Mouse (Mus musculus) left cerebral cortex, postnatal 10 days (tissue): Measurements from ENCODE around the gene Itga2b. TPM values are rescaled to one million over a fixed set of nuclear protein-coding genes. Genes with fewer than 3 reads are reported as not detected.

ENCODE experiments used
- DNase-seq, 2 experiments: peaks; one replicate each; pipeline ENCODE4 v3.0.0; 2021 to 2022; ENCODE audit warnings: low spot score in 2 of 2, mixed read lengths in 1 of 2; ENCODE audit errors: extremely low spot score in 1 of 2
- intact Hi-C: fragments of 180-260 bp; cut with DNase I; formaldehyde crosslinking; loops from one replicate; pipeline ENCODE4 v1.15.1; 2025
- total RNA-seq, 2 experiments: library from RNA; stranded (reverse); gene quantifications; 2 replicates each; pipeline ENCODE4 v1.2.3; 2021

Itga2b gene
- total RNA-seq: 1 to 10 TPM; 3.2 to 3.3 TPM

GRCm38 (mm10) chr11:102469648-102470357 lies at the start of gene Itga2b:
Gene Itga2b (minus strand): TSS chr11:102470122.
- intact Hi-C loops: no loop called here
- DNase-seq: no peak

- intact Hi-C loops: no loop called here
- DNase-seq: no peak
These were observed 45.0 kb upstream of the Itga2b start for GRCm38 (mm10) chr11:102514793-102515424.

- DNase-seq: peak in 1 of 2 experiments; percentile 43
These were observed 40.3 kb upstream of the Itga2b start for GRCm38 (mm10) chr11:102510226-102510625.

GRCm38 (mm10) chr11:102496732-102497131 lies 26.8 kb upstream of the Itga2b start:
- no peak for DNase-seq
- intact Hi-C loops: no loop called here

More at GRCm38 (mm10) chr11:102510226-102510625, 40.3 kb upstream of the Itga2b start:
- intact Hi-C loops: no loop called here

- DNase-seq: no peak
- intact Hi-C loops: no loop called here
These were observed 26.3 kb upstream of the Itga2b start for GRCm38 (mm10) chr11:102496206-102496605.

GRCm38 (mm10) chr11:102495742-102496141 lies 25.8 kb upstream of the Itga2b start:
- no peak for DNase-seq

GRCm38 (mm10) chr11:102495114-102495513 lies 25.2 kb upstream of the Itga2b start:
- intact Hi-C loops: no loop called here
- DNase-seq: no peak

More at GRCm38 (mm10) chr11:102495742-102496141, 25.8 kb upstream of the Itga2b start:
- intact Hi-C loops: no loop called here

- intact Hi-C loops: no loop called here
- no peak for DNase-seq
These were observed 24.2 kb upstream of the Itga2b start for GRCm38 (mm10) chr11:102494063-102494650.

GRCm38 (mm10) chr11:102493241-102493640 lies 23.3 kb upstream of the Itga2b start:
- no peak for DNase-seq
- intact Hi-C loops: no loop called here

- no peak for DNase-seq
- intact Hi-C loops: loop anchor here (5.0 kb wide), 1 partner anchor 164 kb away; no protein-coding TSS in a partner anchor
These were observed 18.0 kb upstream of the Itga2b start for GRCm38 (mm10) chr11:102487901-102488300.

- peak; percentile 29 to 52 for DNase-seq
These were observed 16.9 kb upstream of the Itga2b start for GRCm38 (mm10) chr11:102486733-102487386.

GRCm38 (mm10) chr11:102481779-102482178 lies 11.9 kb upstream of the Itga2b start:
- intact Hi-C loops: no loop called here
- DNase-seq: no peak

More at GRCm38 (mm10) chr11:102486733-102487386, 16.9 kb upstream of the Itga2b start:
- intact Hi-C loops: loop anchor here (5.0 kb wide), 1 partner anchor 165 kb away; no protein-coding TSS in a partner anchor

- DNase-seq: no peak
- intact Hi-C loops: no loop called here
These were observed 11.0 kb upstream of the Itga2b start for GRCm38 (mm10) chr11:102480897-102481296.

- DNase-seq: no peak
- intact Hi-C loops: no loop called here
These were observed 10.2 kb upstream of the Itga2b start for GRCm38 (mm10) chr11:102480111-102480510.

GRCm38 (mm10) chr11:102479581-102479980 lies 9.7 kb upstream of the Itga2b start:
- intact Hi-C loops: no loop called here
- no peak for DNase-seq

- DNase-seq: no peak
- intact Hi-C loops: no loop called here
These were observed 8.7 kb upstream of the Itga2b start for GRCm38 (mm10) chr11:102478671-102479070.

GRCm38 (mm10) chr11:102475027-102475426 lies 5.1 kb upstream of the Itga2b start:
- intact Hi-C loops: no loop called here
- DNase-seq: no peak

GRCm38 (mm10) chr11:102467041-102467631 lies 2.8 kb downstream of the Itga2b start:
- intact Hi-C loops: no loop called here

More at GRCm38 (mm10) chr11:102467041-102467631, 2.8 kb downstream of the Itga2b start:
- peak; percentile 88 to 97 for DNase-seq
